Mouse (Mus musculus) retina, postnatal 7 days (tissue): Measurements from ENCODE around the gene Hist2h2ac.
A peak's percentile ranks its signal among the peaks of the same experiment; 100 is the strongest.
"Not testable (repeated sequence)": the region's sequence is repeated elsewhere in the genome, so short reads cannot be mapped to it uniquely, and the experiment has no call there.

ENCODE experiments used
- DNase-seq: peaks from one replicate; pipeline ENCODE4 v3.0.0-alpha.2; 2012; ENCODE audit warnings: low read depth, low spot score

Gene Hist2h2ac

GRCm38 (mm10) chr3:96249034-96249345, 28.3 kb upstream of the Hist2h2ac start:
- DNase-seq: no peak

GRCm38 (mm10) chr3:96248141-96249033, 27.7 kb upstream of the Hist2h2ac start:
- no peak for DNase-seq

- DNase-seq: no peak
Measured at GRCm38 (mm10) chr3:96247356-96248140, 26.9 kb upstream of the Hist2h2ac start.

- DNase-seq: not testable (repeated sequence)
Measured at GRCm38 (mm10) chr3:96246427-96246856, 25.8 kb upstream of the Hist2h2ac start, which contains the start of gene Hist2h3c1. Hist2h3c1 (plus strand) TSS chr3:96246685.

GRCm38 (mm10) chr3:96246018-96246417, 25.3 kb upstream of the Hist2h2ac start:
- DNase-seq: not testable (repeated sequence)

GRCm38 (mm10) chr3:96245003-96245886, 24.6 kb upstream of the Hist2h2ac start, which contains the start of gene Hist2h2aa1:
Hist2h2aa1 (plus strand) TSS chr3:96245497.
- DNase-seq: peak; percentile 41

GRCm38 (mm10) chr3:96243921-96244572, 23.4 kb upstream of the Hist2h2ac start:
- DNase-seq: no peak

- no peak for DNase-seq
Measured at GRCm38 (mm10) chr3:96240799-96241197, 20.1 kb upstream of the Hist2h2ac start.

GRCm38 (mm10) chr3:96239949-96240798, 19.5 kb upstream of the Hist2h2ac start, which contains the start of gene Hist2h2aa2:
Hist2h2aa2 (minus strand) TSS chr3:96240276.
- DNase-seq: peak; percentile 48

- DNase-seq: not testable (repeated sequence)
Measured at GRCm38 (mm10) chr3:96238954-96239793, 18.5 kb upstream of the Hist2h2ac start, which contains the start of gene Hist2h3c2. Hist2h3c2 (minus strand) TSS chr3:96239127.

- peak; percentile 47 for DNase-seq
Measured at GRCm38 (mm10) chr3:96237904-96238511, 17.3 kb upstream of the Hist2h2ac start.

GRCm38 (mm10) chr3:96237335-96237903, 16.7 kb upstream of the Hist2h2ac start:
- DNase-seq: no peak

GRCm38 (mm10) chr3:96236834-96237334, 16.2 kb upstream of the Hist2h2ac start:
- no peak for DNase-seq

GRCm38 (mm10) chr3:96235836-96236235, 15.2 kb upstream of the Hist2h2ac start:
- no peak for DNase-seq

- no peak for DNase-seq
Measured at GRCm38 (mm10) chr3:96234914-96235313, 14.2 kb upstream of the Hist2h2ac start.

- DNase-seq: no peak
Measured at GRCm38 (mm10) chr3:96231758-96232120, 11.1 kb upstream of the Hist2h2ac start.

- no peak for DNase-seq
Measured at GRCm38 (mm10) chr3:96230910-96231757, 10.5 kb upstream of the Hist2h2ac start.
